Mouse (Mus musculus): ENCODE measurements around the gene Samd4.

Gene Samd4

DNA sequence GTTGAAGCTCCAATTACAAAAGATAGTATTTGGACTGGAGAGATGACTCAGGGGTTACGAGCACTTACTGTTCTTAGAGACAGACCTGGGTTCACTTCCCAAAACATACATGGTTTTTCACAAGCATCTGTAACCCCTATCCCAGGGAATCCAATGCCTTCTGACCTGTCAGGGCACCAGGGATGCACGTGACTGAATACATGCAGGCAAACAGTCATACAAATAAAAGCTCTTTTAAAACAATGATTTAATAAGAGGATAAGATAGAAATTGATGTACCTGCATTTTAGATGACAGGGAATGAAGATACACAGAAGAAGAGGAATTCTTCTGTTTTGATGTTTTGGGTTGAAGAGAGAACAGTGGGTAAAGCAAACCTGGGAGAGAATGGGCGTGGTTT is 107.8 kb downstream of the Samd4 start:
- TF ChIP-seq GATA4 (IDR thresholded peaks at IDR 0.05; ENCODE audit: insufficient replicate concordance, low read length), result no peak

DNA sequence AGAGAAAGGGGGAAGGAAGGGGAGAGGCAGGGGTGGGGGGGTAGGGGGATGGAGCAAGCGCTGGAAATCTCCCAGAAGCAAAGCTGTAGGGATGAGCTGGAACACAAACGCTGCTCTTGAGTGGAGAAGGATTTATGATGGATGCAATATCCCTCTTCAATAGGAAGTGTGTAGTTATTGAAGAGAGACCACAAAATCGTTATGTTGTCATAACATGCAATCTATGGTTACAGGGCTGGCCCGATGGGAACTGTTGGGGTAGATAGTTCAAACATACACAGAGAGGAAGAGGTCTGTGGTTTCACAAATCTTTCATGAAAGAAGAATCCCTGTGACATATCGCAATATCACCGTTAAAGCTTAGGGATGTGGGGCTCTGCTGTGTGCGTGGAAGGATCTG is 112.0 kb downstream of the Samd4 start:
- TF ChIP-seq GATA4 (IDR thresholded peaks at IDR 0.05; ENCODE audit: insufficient replicate concordance, low read length), result no peak

DNA sequence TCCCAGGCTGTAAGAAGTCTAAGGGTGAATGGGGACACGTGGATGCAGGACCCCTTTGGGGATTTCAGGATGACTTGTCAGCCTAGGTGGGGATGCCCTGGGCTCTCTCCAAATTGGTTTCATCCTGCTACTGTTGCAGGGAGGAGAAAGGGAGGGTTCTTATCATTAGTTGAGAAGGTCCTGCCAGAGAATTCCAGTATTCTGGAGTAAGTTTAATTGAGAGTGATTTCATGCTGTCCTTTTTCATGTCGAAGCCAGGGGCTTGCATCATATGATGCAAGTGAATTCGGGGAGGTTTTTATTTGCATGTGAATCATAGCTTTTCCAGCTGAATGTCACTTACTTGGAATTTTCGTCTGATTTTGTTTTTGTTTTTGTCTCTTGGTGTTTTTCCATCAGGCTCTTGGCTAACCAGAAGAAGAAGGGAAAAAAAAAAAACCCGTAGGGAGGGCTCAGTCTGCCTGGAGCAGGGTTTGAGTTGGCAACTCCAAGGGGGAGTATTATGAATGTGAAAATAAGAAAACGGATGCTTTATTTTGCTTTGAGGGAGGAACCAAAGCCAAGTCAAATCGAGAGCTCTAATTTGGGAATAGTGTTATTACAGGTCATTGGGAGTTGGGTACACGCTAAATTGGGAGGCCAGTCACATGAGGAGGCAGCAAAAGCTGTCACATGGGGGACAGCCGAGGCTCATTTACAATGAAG is 116.8 kb downstream of the Samd4 start:
- no peak for TF ChIP-seq GATA4 (IDR thresholded peaks at IDR 0.05; ENCODE audit: insufficient replicate concordance, low read length)

DNA sequence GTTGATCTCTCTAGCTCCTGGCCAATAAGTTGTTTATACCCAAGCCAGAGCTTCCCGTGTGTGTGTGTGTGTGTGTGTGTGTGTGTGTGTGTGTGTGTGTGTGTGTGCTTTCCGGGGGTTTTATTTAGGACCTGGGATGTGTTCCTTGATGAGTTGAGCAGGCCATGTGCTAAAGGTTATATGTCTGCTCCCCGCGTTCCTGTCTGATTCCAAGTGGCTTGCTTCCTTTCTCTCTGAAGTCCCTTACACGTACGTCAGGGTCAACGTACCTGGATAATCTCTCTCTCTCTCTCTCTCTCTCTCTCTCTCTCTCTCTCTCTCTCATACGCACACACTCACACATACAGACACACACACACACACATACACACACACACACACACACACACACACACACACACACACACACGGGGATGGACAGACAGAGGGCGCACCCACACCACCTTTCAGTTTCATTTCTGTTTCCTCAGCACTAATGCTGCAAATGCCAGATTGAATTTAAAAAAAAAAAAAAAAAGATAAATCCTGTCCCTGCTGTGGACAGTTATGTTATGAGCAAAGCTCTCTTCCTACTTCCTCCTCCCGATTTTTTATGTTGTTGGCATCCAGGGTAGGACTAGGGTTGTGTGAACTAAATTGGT is 117.6 kb downstream of the Samd4 start:
- TF ChIP-seq GATA4 (IDR thresholded peaks at IDR 0.05; ENCODE audit: insufficient replicate concordance, low read length), result peak; percentile 9; the same call in 1 of the 2 replicates

DNA sequence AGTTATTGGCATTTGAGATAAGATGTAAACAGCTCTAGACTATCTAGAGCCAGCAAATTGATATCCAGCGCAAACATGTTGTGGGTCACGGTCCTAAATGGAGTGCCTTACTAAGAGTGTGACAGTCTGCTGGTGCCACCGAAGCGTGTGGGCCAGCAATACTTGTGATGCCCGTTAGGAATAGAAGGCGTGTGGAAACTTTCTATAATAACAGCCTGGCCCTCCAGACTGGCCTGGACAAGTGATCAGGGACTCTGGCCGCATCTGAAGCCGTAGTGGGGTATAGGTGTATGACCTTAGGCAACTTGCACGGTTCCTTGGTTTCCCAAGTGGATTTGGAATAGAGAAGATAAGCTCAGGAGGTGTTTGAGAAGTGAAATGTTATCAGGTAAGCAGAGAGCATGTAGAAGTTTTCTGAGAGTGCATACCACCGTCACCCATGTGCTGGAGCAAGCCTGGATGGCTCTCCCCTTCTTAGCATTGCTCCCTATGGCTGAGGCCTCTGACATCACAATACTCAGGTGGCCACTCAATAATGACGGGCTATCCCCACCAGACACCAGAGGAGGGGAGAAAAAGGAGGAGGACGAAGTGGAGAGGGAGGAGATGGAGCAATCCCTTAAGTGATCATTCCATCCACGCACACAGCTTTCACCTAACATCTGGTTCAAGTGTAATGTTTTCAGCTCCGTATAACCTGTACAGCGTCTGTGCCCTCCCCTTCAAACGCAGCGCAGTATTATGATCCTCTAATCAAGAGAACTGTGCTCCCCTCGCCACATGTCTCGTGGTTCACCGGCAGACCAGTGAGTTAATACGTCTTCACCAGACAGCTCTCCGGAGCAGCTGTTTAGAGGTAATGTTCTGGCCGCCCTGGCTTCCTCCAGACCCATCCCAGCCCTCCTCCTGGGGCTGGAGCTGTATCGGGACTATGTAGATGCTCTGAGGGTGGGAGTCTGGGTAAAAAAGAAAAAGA is 118.4 kb downstream of the Samd4 start:
- no peak for TF ChIP-seq GATA4 (IDR thresholded peaks at IDR 0.05; ENCODE audit: insufficient replicate concordance, low read length)

DNA sequence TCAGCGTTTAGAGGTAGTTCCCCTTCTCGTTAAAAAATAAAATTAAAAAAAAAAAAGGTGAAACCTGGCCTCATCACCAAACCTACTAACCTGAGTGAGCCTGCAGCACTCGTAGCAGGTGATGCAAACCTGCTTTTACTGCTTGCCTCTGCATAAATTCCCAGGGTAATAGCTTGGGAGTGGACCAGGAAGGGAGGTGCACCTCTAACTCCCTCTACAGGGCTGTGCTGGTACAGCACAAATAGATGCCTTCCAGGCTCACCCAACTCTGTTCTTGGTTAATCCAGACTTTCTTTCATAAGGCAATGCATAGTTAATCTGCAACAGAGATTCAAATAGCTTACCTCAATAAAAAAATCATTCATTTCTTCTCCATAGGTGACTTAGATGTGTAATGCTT is 121.5 kb downstream of the Samd4 start:
- no peak for TF ChIP-seq GATA4 (IDR thresholded peaks at IDR 0.05; ENCODE audit: insufficient replicate concordance, low read length)

DNA sequence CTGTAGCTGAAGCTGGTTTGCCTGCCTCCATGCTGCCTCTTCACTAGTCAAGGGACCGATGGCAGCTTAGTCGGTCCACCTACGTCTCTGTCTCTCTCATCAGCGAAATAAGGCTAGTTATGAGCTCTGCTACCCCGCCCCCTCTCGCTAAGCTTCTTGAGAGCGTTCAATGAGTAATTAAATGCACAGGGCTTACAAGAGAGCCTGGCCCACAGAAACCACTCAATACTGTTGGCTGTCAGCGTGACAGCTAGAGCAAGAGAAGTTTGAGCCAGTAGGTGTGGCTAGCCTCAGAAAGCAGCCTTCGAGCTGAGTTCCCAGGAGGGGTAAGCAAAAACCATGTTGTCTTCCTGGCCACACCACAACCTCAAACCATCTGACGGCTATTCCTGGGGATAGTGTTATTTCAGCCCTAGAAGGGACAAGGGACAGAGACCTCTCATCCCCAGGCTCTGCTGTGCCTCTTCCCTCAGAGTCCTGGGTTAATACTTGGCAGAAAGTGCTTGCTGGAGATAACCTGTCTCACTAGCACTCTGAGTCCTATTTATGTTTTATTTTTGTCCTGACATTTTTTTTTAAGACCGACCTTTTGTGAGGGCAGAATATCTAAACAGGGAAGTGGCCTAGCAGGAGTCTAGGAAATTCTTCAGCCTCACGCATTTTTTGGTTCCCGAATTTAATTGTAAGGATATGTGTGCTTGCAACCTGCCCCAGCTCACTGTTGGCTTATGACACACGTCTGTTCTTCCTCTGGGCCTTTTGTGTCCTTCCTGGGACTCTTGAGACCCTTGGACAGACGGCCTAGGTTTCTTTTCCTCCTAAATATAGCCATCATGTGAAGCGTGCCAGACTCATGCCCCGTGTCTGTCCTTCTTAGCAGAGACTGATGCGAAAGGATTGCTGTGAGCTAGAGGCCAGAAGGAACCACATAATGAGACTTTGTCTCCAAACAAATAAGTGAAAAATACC is 128.8 kb downstream of the Samd4 start:
- no peak for TF ChIP-seq GATA4 (IDR thresholded peaks at IDR 0.05; ENCODE audit: insufficient replicate concordance, low read length)

DNA sequence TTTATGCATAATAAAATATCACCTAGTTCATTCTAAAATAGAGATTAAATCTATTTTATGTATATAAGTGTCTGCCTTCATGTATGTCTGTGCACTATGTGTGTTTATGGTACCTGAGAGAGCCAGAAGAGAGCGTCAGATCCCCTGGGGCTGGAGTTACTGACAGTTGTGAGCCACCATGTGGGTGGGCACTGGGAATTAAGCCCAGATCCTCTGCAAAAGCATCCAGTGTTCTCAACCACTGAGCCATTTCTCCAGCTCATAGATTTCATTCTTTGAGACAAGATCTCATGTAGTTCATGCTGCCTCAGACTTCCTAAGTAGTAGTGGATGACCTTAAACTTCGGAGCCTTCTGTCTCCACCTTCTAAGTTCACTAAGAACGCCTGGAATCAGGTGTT is 133.0 kb downstream of the Samd4 start:
- TF ChIP-seq GATA4 (IDR thresholded peaks at IDR 0.05; ENCODE audit: insufficient replicate concordance, low read length), result no peak

DNA sequence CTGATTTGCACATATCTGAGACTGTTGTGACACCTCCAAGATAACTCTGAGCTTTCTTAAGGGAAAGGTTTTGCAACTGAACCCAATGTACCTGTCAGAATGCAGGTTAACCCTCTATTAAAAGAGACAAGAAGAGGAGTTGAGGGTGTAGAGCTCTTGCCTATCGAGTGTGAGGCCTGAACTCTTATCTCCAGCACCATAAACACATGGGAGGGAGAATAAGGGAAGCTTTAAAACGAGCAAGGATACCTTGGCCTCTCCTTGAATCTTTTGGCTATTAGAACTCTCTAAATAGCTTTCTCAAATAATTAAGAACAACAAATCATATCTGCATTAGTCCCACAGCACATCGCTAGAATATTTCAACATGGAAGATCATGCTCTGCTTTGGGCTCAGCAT is 135.0 kb downstream of the Samd4 start:
- TF ChIP-seq GATA4 (IDR thresholded peaks at IDR 0.05; ENCODE audit: insufficient replicate concordance, low read length), result no peak

DNA sequence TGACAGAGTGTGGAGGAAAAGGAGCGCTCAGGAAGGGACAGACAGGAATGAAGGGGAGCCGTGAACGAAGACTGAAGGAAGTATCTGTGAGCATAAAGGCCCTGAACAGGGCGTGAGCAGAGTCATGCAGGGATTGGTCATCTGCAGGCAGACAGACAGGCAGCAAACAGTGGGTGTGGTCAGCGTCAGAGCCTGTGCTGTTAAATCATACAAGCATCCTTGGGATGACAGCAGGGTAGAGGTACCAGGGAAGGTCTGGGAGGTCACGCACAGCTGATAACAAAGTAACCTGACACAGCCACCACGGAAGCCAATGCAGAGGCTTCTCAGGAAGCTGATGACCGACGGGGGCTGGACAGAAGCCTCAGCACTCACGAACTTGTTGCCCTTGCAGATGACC is 138.2 kb downstream of the Samd4 start:
- TF ChIP-seq GATA4 (IDR thresholded peaks at IDR 0.05; ENCODE audit: insufficient replicate concordance, low read length), result no peak

DNA sequence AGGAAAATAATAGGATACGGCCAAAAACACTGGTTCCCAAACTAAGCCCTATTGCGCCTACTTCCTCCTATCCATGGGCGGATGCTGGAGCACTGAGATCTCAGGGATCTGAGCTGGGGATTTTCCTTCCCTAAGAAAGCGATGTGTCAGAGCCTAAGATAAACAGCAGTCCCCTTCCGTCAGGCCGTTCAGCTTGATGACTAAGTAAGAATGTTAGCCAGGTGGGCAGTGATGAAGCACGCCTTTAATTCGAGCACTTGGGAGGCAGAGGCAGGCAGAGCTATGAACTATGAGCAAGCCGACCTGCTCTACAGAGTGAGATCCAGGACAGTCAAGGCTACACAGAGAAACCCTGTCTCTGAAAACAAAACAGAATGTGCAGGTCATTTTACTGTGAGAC is 140.9 kb downstream of the Samd4 start:
- TF ChIP-seq GATA4 (IDR thresholded peaks at IDR 0.05; ENCODE audit: insufficient replicate concordance, low read length), result no peak

DNA sequence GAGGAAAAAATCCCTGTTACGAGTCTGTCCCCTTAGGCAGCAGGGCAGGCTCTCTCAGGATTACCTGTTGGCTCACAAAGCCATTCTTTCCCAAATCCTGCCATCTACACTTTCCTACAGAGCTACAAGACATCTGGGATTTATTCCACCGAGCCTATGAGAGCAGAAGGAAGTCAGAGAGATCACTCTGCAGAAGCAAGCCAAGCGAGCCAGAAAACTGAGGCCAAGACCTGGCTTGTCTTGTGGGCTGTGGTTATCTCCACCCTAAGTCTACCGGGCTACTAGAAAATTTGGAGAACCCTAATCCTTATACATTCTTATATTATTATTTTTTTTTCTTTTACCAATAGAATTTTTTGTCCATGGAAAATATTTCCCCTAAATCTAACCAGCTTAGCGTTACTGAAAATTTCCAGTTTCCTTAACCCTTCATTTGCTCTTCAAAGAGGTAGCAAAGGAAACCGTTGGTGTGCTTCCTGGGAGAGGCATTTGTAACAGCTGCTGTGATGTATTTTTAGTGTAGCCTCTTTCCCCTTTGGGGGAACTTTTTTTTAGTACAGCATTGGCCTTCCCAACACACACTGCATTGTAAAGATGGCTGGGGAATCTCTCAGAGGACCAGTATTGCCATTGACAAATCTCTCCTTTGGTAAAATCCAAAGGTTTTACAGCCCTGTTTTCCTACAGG is 144.9 kb downstream of the Samd4 start:
- no peak for TF ChIP-seq GATA4 (IDR thresholded peaks at IDR 0.05; ENCODE audit: insufficient replicate concordance, low read length)

DNA sequence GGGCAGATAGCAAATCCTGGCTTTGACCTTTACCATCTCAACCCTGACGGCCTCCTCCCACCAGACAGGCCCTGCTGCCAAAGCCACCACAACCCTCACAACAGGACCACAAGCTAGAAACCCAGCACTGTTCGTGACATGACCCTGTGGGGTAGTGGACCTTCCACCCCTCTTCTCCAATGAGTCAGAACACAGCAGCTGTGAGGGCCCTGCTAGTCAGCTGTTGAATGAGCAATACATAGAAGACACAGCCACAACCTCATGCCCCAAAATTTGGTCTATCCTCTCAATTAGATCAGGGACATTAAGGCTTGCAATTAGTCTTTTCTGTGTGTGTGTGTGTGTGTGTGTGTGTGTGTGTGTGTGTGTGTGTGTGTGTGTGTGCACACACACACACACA is 148.9 kb downstream of the Samd4 start:
- TF ChIP-seq GATA4 (IDR thresholded peaks at IDR 0.05; ENCODE audit: insufficient replicate concordance, low read length), result no peak

DNA sequence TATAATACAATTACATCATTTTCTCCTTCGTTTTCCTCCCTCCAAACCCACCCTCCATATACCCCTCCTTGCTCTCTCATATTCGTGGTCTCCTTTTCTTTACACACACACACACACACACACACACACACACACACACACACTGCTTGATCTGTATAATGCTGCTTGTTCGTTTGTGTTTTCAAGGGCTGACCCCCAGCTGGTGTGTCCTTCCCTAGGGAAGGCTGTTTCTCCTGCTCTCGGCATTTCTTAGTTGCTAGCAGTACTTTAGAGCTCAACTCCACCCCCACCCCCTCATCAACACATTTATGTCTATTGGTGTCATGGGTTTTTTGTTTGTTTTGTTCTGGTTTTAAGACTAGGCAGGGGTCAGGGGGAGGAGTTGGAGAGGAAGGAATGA is 149.5 kb downstream of the Samd4 start:
- TF ChIP-seq GATA4 (IDR thresholded peaks at IDR 0.05; ENCODE audit: insufficient replicate concordance, low read length), result no peak

Measured in liver, adult (tissue).